Mouse (Mus musculus) limb, embryonic 11.5 days (tissue): ENCODE data around the gene Atxn10. TPM values are rescaled to one million over a fixed set of nuclear protein-coding genes. Genes with fewer than 3 reads are reported as not detected.

Experiments
- ATAC-seq: fragments of 200-750 bp; cut with Nextera tagmentation; 2 replicates; pipeline ENCODE4 v1.8.0; 2017; ENCODE audit warnings: low read depth; ENCODE audit not compliant: insufficient number of reproducible peaks, low FRiP score, low TSS enrichment
- DNase-seq: peaks from one replicate; pipeline ENCODE4 v3.0.0-alpha.2; 2015; ENCODE audit warnings: low spot score
- H3K27ac ChIP-seq: fragments of 300-500 bp; sonication (generic); replicated peaks from 2 replicates; pipeline ENCODE4 v1.5.1; 2014; ENCODE audit warnings: low read depth, mild to moderate bottlenecking, low read length
- H3K27me3 ChIP-seq: fragments of 300-500 bp; sonication (generic); 2 replicates; pipeline ENCODE4 v1.6.1; 2014; ENCODE audit warnings: mild to moderate bottlenecking, low read length, mixed read lengths; ENCODE audit not compliant: control insufficient read depth, insufficient read depth
- H3K36me3 ChIP-seq: fragments of 300-500 bp; sonication (generic); 2 replicates; pipeline ENCODE4 v1.6.1; 2014; ENCODE audit warnings: mild to moderate bottlenecking, low read length, moderate library complexity, mixed read lengths; ENCODE audit not compliant: control insufficient read depth, insufficient read depth
- H3K4me1 ChIP-seq: fragments of 300-500 bp; sonication (generic); 2 replicates; pipeline ENCODE4 v1.6.1; 2014; ENCODE audit warnings: low read length, mixed read lengths; ENCODE audit not compliant: control insufficient read depth, insufficient read depth
- H3K4me2 ChIP-seq: fragments of 300-500 bp; sonication (generic); 2 replicates; pipeline ENCODE4 v1.6.1; 2014; ENCODE audit warnings: low read depth, mild to moderate bottlenecking, moderate library complexity; ENCODE audit not compliant: severe bottlenecking
- H3K4me3 ChIP-seq: fragments of 300-500 bp; sonication (generic); 2 replicates; pipeline ENCODE4 v1.5.1; 2014; ENCODE audit warnings: low read depth, low read length
- H3K9ac ChIP-seq: fragments of 300-500 bp; sonication (generic); 2 replicates; pipeline ENCODE4 v1.6.1; 2014; ENCODE audit warnings: mild to moderate bottlenecking, low read length
- H3K9me3 ChIP-seq: fragments of 300-500 bp; sonication (generic); 2 replicates; pipeline ENCODE4 v1.6.1; 2016; ENCODE audit warnings: low read length; ENCODE audit not compliant: control insufficient read depth
- WGBS: fragments of 180-500 bp; shearing (Covaris S2); extraction: QIAGEN DNeasy Blood & Tissue Kit; methylation state at CpG from one replicate; pipeline ENCODE4 v1.1.7; 2014; 5-methylcytosine and 5-hydroxymethylcytosine counted together
- polyA plus RNA-seq: library from polyadenylated mRNA; unstranded; fragments of >200 nt; fragmentation: Nextera tagmentation; extraction: Ambion mirVana; gene quantifications from 2 replicates; pipeline ENCODE4 v1.2.1, GENCODE M21; 2014

Gene Atxn10
- polyA plus RNA-seq, 1 experiment from 2014 or later = 331 TPM

DNA sequence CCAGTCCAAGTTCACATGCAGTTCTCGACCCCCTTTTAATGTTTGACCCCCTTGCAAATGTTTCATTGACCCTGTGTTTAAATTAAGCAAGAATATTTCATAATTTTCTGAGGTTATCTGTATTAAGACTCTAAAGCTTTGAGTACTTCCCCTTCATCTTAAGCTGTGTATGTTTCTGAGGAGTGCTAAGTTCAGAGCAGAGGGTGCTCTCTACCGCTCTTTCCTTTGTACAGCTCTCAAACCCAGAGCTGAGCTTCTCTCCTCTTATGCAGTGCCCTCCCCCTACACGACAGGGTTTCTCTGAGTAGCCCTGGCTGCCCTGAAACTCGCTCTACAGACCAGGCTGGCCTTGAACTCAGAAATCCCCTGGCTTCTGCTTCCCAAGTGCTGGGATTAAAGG is 23.9 kb downstream of the Atxn10 start:
- H3K36me3 ChIP-seq = peaks cover 10% of the 10 kb centered on the region; the same call in 1 of the 2 replicates
- ATAC-seq = no peak
- WGBS = 92% methylated on average over 4 of the region's 4 CpGs

DNA sequence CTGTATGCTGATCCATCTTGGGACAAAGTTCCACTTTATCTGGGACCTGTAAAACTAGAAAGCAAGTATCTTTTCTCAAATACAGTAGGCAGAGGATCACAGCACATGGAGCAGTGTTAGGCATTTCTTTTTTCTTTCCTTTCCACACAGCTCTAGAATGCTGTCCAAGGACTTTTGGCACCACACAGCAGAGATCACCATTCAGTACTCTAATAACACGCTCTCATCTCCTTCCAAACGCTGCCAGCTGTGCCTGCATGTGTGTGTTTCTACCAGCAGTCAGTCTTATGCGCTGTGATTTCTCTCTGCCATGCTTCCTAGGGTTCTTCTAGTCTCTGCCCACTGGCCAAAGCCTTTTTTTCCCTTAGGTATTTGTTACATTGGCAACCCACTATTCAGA is 28.3 kb downstream of the Atxn10 start:
- no peak overlapping the region for H3K4me3 ChIP-seq
- H3K4me1 ChIP-seq = no peaks in the 10 kb centered on the region
- DNase-seq = no peak
- peaks cover 16% of the 10 kb centered on the region for H3K36me3 ChIP-seq
- H3K9ac ChIP-seq = no peak overlapping the region
- no peak for ATAC-seq
- no peaks in the 10 kb centered on the region; the same call in 1 of the 2 replicates for H3K9me3 ChIP-seq
- no peak overlapping the region for H3K4me2 ChIP-seq
- H3K27me3 ChIP-seq = no peaks in the 10 kb centered on the region
- 95% methylated on average over 3 of the region's 3 CpGs for WGBS
- H3K27ac ChIP-seq = no peak overlapping the region

More for the DNA sequence above, 23.9 kb downstream of the Atxn10 start:
- Histone ChIP-seq H3K27ac (no peak overlapping the region), H3K27me3 (no peaks in the 10 kb centered on the region), H3K4me1 (no peaks in the 10 kb centered on the region), H3K9me3 (no peaks in the 10 kb centered on the region; the same call in 1 of the 2 replicates), H3K4me2 (no peak overlapping the region), H3K9ac (no peak overlapping the region), H3K4me3 (no peak overlapping the region)
- DNase-seq = no peak

DNA sequence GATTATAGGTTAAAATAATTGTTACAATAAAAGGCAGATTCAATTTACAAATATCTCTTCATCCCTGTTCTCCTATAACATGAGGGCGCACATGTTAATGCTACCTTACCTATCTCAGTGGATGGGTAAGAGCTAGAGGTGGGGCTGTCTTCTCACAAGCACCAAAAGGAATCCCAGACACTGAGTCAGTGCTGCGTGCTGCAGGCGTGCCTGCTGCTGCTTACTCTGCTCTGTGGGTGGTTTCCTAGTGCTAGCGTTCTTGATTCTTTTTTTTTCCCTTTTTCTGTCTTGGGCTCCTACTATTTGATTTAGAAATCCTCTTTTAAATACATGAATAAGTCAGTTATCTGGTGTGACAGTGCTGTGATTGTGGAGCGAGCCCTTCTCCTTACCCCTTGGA is 30.9 kb downstream of the Atxn10 start:
- Histone ChIP-seq H3K27me3 (no peaks in the 10 kb centered on the region), H3K4me2 (no peak overlapping the region), H3K9ac (no peak overlapping the region), H3K36me3 (peaks cover 11% of the 10 kb centered on the region), H3K4me3 (no peak overlapping the region), H3K4me1 (no peaks in the 10 kb centered on the region), H3K27ac (no peak overlapping the region), H3K9me3 (no peaks in the 10 kb centered on the region; the same call in 1 of the 2 replicates)
- 82% methylated on average over 5 of the region's 5 CpGs for WGBS
- ATAC-seq (no peak), DNase-seq (no peak)

DNA sequence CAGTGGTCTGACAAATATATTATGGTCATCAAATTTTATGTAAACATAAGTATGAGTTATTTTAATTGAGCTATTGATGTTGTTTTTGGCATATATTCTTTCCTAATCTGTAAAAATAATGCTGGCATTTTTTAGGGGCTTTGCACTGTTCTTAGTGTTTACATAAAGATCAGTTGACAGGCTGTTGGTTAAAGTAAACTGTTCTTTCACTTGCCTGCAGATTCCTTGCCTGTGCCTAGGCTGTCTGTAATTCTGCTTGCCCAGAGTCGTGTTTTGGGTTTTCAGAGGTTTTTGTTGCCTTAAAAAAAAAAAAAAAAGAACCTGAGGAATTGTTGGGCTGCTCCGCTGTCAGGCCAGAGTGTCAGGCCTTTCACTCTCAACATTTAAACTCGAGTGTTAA is 33.7 kb downstream of the Atxn10 start:
- Histone ChIP-seq H3K27ac (no peak overlapping the region), H3K36me3 (peaks cover 6% of the 10 kb centered on the region), H3K4me3 (no peak overlapping the region), H3K4me1 (no peaks in the 10 kb centered on the region), H3K9ac (no peak overlapping the region), H3K4me2 (no peak overlapping the region), H3K9me3 (no peaks in the 10 kb centered on the region), H3K27me3 (no peaks in the 10 kb centered on the region)
- WGBS = 67% methylated on average over 3 of the region's 3 CpGs
- ATAC-seq (no peak), DNase-seq (no peak)

DNA sequence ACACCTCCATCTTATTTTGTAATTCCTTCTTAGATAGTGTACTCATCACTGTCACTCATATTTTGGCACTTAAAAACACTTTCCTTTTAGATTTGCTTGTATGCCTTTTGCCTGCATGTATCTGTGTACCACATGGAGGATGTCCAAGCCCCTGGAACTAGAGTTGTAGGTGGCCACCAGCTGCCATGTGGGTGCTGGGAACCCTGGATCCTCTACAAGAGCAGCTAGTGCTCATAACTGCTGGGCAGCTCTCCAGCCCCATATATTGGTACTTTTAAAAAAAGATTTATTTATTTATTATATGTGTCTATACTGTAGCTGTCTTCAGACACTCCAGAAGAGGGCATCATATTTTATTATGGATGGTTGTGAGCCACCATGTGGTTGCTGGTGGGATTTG is 37.1 kb downstream of the Atxn10 start:
- Histone ChIP-seq H3K4me3 (no peak overlapping the region), H3K9me3 (no peaks in the 10 kb centered on the region), H3K36me3 (peaks cover 6% of the 10 kb centered on the region; the same call in 1 of the 2 replicates), H3K9ac (no peak overlapping the region), H3K4me2 (no peak overlapping the region), H3K27ac (no peak overlapping the region), H3K4me1 (no peaks in the 10 kb centered on the region), H3K27me3 (no peaks in the 10 kb centered on the region)
- ATAC-seq = no peak
- DNase-seq = no peak

DNA sequence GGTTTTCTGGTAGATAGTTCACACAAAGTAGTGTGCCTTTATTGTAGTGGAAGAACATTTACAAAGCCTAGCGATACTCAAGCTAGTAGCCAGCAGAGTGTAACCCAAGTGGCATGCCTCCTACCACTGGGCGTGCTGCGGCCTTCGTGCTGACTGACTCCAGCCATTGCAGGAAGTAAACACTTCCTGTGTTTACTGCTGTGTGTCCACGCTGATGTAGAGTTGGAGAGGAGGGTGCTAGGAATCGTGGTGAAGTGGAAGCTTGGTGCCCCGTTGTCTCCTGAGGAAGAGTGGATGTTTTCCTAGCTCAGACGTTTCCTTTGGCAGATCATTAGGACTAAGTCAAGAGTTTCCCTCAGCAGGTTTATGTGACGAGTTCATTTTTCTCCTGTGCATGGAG is 47.4 kb downstream of the Atxn10 start:
- WGBS = 80% methylated on average over 9 of the region's 9 CpGs
- no peak for ATAC-seq

DNA sequence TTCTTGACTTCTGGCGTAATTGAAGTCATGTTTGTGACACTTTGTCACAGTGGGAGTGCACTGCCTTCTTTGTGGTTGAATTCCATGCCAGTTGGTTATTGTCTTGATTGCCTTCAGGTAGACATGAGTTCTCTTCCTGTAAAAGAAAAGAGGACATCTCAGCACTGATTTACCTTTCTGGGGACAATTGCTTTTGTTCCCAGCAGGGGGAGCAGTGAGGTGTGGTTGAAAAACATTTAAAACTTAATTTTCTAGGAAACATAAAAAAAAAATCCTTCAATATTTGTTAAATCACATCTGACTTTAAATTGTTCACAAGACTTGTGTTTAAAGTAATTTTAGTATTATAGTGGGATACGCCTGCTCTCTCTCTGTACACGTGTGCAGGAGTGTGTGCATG is 52.7 kb downstream of the Atxn10 start:
- Histone ChIP-seq H3K9ac (no peak overlapping the region), H3K4me2 (no peak overlapping the region), H3K36me3 (peaks cover 3% of the 10 kb centered on the region), H3K27me3 (no peaks in the 10 kb centered on the region), H3K4me1 (no peaks in the 10 kb centered on the region), H3K4me3 (no peak overlapping the region), H3K27ac (no peak overlapping the region), H3K9me3 (no peaks in the 10 kb centered on the region)
- 96% methylated on average over 3 of the region's 3 CpGs for WGBS
- ATAC-seq (no peak), DNase-seq (no peak)

More for the DNA sequence above, 47.4 kb downstream of the Atxn10 start:
- no peak for DNase-seq
- Histone ChIP-seq H3K36me3 (peaks cover 7% of the 10 kb centered on the region), H3K4me2 (no peak overlapping the region), H3K4me1 (no peaks in the 10 kb centered on the region), H3K9me3 (no peaks in the 10 kb centered on the region), H3K4me3 (no peak overlapping the region), H3K9ac (no peak overlapping the region), H3K27me3 (no peaks in the 10 kb centered on the region), H3K27ac (no peak overlapping the region)

DNA sequence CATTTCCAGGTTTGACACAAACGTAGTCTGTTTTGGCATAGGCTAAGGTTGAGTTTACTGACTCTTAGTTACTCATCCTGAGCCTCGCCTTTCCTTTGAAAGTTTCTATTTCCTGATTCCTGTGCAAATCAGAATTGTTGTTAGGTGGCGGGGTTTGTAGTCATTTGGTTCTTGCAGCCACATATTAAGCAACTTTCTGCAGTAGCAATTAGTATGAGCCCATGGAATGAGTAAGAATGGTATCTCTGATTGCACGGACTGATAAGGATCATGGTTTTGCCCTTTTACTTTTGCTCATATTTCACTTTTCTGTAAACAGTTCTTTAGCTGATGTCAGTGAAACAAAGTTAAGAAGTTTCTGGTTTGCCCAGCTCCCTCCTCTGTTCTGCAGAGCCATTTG is 53.9 kb downstream of the Atxn10 start:
- no peaks in the 10 kb centered on the region for H3K27me3 ChIP-seq
- DNase-seq = no peak

DNA sequence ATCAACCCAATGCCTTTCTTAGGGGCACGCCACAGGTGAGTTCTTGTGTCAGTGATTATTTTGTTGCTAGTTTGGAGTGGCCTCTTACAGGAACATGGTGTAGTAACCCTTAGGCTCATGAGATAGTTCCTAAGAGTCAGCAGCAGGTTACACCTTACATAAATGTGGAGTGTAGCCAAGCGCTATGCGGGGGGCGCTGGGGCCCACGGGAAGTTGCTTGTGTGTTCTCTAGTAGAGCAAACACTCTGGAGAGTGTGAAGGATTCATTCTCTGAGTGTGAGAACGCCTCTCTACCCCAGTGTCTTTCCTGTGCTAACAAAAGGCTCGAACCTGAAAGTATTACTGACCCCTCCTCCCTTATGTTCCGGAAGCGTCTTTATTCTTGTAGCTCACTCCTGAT is 59.3 kb downstream of the Atxn10 start:
- Histone ChIP-seq H3K4me3 (no peak overlapping the region), H3K27ac (no peak overlapping the region), H3K9ac (no peak overlapping the region), H3K36me3 (no peaks in the 10 kb centered on the region; the same call in 1 of the 2 replicates), H3K4me2 (no peak overlapping the region), H3K4me1 (no peaks in the 10 kb centered on the region), H3K9me3 (no peaks in the 10 kb centered on the region), H3K27me3 (no peaks in the 10 kb centered on the region)
- DNase-seq (no peak), ATAC-seq (no peak)
- WGBS = 95% methylated on average over 9 of the region's 9 CpGs

More for the DNA sequence above, 53.9 kb downstream of the Atxn10 start:
- no peak for ATAC-seq
- H3K27ac ChIP-seq = no peak overlapping the region
- H3K9me3 ChIP-seq = no peaks in the 10 kb centered on the region
- no peak overlapping the region for H3K4me2 ChIP-seq
- no peaks in the 10 kb centered on the region; the same call in 1 of the 2 replicates for H3K36me3 ChIP-seq
- no peak overlapping the region for H3K9ac ChIP-seq
- H3K4me1 ChIP-seq = no peaks in the 10 kb centered on the region
- 94% methylated on average over 4 of the region's 4 CpGs for WGBS
- H3K4me3 ChIP-seq = no peak overlapping the region
